Mouse (Mus musculus) frontal cortex, postnatal 36 days (tissue): ENCODE results near the gene Sspn.

Experiments used
- DNase-seq, 2 experiments: peaks; one replicate each; pipeline ENCODE4 v3.0.0; 2022; ENCODE audit warnings: low spot score in 2 of 2

Sspn gene

GRCm38 (mm10) chr6:146014312-146014711, 82.9 kb downstream of the Sspn start:
- no peak for DNase-seq
